Mouse (Mus musculus): ENCODE measurements at regions not wholly inside any gene's neighbourhood (a gene's known extent, or its start where the extent isn't known, plus 50 kb on each side); places are given as distances from the start of the nearest gene placed in this dataset.

- TF ChIP-seq ZC3H11A (IDR thresholded peaks at IDR 0.05; ENCODE audit: borderline replicate concordance, low read depth, low read length) = no peak
- no peak for TF ChIP-seq HCFC1 (IDR thresholded peaks at IDR 0.05; ENCODE audit: borderline replicate concordance, insufficient read depth, low read length)
These were observed 50.5 kb upstream of the Kdr start for GRCm38 (mm10) chr5:76028729-76029128.

Data from ES-E14 (cell line).